Mouse (Mus musculus): ENCODE measurements around the gene Abca1.

Abca1 gene

DNA sequence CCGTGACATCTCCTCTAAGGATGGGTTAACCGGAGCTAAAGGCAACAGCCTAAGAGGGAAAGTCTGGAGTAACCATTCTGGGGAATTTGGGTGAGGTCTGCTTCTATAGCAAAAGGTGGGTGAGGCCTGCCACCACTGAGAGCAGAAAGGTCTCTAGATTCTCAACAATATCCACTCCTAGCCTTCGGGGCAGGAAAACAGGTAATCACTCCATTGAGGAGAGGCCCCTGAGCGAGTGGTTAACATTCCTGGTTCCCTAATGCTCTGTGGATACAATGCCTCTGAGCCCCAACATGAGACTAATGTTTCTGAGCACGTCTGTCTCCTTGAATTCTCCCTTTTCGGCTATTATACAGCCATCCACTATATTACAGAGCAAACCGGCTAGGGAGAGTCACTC, 145.3 kb downstream of the Abca1 start:
- intact Hi-C loops (cut with DNase I) = no loop called here

DNA sequence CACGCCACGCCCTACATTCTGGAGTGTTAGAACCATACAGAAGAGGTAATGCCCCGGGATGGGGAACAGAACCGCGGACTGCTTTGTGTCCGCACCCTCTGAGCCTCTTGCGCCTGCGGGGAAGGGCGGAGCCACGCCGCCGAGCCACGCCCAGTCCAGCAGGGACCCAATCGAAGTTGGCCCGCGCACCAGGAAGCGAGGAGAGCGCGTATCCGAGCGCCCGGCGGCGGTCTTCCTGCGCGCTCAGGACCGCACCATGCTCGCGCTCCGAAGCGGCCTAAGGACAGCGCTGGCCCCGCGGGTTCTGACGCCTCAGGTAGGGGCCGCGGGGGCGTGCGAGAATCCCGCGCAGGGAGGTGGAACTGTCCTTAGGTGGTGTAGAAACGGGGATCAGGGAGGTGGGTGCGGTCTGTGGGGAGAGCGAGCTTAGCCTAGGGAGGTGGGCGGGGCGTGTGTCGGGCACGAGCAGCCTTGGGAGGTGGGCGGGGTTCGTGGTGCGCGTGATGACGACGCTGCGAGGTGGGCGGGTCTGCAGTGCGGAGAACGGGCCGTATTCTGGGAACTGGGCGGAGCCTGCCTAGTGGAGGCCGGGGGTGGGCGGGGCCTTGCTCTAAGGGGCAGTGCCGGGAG, 147.8 kb downstream of the Abca1 start, which contains the start of gene Nipsnap3b:
Gene Nipsnap3b (plus strand): TSS at position 149 of the 630 bp plus-strand sequence.
- intact Hi-C loops (cut with DNase I) = no loop called here

DNA sequence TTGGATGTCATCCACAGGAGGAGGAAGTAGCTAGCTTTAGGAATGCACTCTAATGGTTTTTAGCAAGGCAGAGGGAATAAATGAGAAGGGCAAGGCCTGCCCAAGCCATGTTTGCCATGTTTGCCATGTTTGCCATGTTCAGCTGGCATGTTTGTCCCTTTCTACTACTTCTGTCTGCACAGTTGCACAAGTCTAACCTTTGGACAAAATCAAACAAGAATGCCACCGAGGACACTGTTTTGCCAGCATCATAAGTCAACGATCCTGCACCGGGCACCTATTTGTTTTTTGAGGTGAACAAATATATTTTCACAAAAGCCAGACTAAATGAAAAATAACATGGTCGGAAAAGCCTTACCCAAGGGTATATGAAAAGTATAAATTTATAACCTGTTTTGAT, 149.8 kb downstream of the Abca1 start:
- intact Hi-C loops (cut with DNase I) = no loop called here

DNA sequence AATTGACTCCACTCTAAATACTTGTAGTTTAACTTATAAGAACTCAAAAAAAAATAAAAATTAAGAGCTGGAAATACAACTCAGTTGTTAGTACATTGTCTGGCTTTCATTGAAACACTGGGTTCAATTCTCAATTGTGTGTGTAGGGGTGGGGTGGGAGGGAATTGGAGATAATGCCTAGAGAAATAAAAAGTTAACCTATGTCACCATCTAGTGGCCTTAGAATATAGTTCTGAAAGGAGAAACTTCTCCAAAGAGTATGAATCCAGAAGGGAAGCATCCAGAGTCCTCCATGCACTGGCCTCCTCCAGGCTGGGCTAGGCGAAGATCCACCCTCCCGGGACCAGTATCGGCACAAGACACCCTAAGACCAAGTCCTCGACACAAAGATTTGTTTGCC, 150.5 kb downstream of the Abca1 start:
- intact Hi-C loops (cut with DNase I) = no loop called here

DNA sequence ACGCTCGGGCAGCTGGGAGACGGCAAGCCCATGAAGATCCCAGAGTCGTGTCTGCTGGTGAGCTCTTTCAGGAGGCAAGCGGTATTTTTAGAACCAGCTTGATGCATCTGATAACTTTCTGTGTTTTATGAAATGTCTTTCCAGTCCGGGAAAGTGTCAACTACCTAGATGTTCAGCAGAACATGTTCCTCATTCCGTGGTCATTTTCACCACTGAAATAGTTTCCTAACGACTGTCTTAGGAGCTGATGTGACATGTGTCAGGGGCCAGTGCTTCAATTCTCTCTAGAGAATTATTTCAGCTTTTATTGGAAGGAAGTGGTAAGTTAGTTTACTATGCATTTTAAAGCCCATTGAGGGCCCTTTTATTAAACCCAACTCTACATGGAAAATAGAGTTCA, 159.5 kb downstream of the Abca1 start:
- intact Hi-C loops (cut with DNase I) = no loop called here

DNA sequence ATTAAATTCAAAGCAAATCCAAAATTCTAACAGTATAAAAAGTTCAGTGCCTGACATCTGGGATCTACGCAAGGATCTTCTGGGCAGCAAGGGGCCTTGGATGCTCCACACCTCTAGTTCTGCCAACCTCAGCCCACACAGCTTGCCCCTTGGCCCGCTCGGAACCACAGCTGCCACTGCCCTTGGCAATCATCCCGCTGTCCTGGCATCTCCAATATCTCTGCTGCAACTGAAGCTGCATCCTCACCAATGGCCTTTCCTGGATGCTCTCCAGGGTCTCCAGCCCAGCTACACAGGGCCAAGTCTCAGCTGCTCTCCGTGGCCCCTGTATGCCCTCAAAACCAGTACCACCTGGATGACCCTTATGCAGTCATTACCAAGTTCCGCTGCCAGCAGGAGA, 160.2 kb downstream of the Abca1 start:
- intact Hi-C loops (cut with DNase I) = no loop called here

DNA sequence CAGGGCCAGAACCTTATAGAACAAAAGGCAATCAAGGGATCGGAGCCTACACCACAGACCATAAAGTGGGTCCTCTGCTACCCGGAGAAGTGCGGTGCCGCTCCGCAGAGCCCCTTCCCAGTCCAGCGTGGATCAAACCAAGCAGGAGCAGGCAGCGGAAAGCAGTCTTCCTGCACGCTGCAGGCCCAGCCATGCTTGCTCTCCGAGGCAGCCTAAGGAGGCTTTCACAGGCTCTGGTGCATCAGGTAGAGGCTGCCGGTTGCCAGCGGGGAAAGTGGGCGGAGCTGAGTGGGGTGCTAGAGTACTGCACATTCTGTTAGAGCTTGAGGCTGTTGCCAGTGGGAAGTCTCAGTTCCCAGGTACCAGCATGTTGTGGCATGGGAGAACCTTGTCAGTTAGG, 170.4 kb downstream of the Abca1 start, which contains the start of gene Nipsnap3a:
Gene Nipsnap3a (plus strand): TSS at position 25 of the 400 bp plus-strand sequence.
- intact Hi-C loops (cut with DNase I) = no loop called here

DNA sequence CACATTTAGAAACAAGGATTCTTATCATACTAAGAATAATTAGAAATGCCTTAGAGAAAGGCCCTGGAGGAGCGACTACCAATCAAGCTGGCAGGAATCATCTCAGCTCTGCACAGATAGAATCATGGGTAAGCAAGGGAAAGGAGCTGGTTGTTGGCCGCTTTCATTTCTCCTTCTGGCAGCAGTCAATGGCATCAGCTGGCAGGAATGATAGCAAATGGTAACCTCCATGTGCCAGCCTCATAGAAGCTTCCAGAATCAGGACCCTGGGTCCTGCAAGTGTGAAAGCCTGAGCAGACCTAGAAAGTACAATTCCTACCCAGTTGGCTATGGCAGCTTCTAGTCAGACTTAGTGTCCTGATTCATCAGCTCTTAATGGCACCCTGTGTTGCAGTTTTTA, 173.4 kb downstream of the Abca1 start:
- intact Hi-C loops (cut with DNase I) = no loop called here

DNA sequence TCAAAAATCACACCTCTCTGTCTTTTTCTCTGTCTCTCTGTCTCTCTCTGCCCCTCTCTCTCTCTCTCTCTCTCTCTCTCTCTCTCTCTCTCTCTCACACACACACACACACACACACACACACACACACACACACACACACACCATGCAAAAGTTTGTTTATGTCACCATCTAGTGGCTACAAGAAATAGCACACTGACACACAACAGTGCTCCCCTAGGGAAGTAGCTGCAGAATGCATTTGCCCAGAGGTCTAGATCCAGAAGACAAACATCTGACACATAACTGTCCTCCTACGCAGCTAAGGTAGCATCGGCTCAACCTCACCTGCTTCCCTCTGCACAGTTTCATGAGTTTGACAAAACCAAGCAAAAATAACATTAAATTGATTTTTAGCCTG, 174.5 kb downstream of the Abca1 start:
- intact Hi-C loops (cut with DNase I) = no loop called here
